Mouse (Mus musculus): ENCODE measurements around the gene Ino80b.

Ino80b gene

GRCm38 (mm10) chr6:83084477-83084876 is 40.8 kb downstream of the Ino80b start:
- no peak for ATAC-seq (ENCODE audit: low TSS enrichment)

DNA sequence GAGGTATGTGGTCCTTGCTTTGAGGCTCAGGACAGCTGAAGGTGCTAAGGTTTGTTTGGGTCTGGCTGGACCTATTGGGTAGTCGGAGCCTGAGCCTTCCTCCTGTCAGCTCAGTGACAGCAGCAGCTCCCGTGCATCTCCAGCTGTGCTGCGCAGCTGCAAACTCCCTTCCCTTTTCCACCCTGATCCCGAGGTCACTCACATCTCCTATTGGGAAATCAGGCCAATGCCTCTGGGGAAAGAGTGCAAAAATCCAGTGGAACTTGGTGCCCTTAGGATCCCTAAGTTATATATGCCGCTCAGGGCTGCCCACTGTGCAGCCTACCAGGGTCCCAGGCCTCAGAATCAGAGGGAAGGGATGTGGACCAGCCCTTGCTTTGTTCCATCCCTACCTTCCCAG is 41.7 kb downstream of the Ino80b start:
- no peak for ATAC-seq (ENCODE audit: low TSS enrichment)

GRCm38 (mm10) chr6:83080210-83080609 is 45.0 kb downstream of the Ino80b start:
- ATAC-seq (ENCODE audit: low TSS enrichment) = no peak

DNA sequence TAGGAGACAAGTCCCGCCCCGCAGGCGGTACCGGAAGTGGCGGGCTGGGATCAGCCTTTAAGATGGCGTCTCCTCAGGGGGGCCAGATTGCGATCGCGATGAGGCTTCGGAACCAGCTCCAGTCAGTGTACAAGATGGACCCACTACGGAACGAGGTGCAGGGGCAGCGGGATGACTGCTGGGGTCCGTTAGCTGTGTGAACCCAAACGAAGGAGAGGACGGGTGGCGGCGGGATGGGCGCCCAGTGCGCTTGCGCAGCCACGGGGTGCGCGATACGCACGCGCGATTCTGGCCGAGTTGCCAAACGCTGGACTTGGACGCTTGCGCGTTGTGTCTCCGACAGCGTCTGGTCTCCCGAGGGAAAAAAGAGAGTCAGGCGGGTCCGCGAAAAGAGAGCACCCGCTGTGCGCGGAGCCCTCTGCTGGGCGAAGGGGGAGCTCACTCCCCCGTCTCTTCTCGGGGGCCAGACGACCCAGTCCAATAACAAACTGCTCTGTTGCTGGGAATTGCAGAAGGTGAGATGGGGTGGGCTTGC is 46.8 kb downstream of the Ino80b start:
- ATAC-seq (ENCODE audit: low TSS enrichment) = peak; percentile 92

- peak; percentile 39; the same call in 1 of the 2 replicates for ATAC-seq (ENCODE audit: low TSS enrichment)
Measured at GRCm38 (mm10) chr6:83077630-83078323, 47.5 kb downstream of the Ino80b start, which contains the start of gene Pcgf1. Gene Pcgf1 (plus strand): TSS chr6:83077869.

DNA sequence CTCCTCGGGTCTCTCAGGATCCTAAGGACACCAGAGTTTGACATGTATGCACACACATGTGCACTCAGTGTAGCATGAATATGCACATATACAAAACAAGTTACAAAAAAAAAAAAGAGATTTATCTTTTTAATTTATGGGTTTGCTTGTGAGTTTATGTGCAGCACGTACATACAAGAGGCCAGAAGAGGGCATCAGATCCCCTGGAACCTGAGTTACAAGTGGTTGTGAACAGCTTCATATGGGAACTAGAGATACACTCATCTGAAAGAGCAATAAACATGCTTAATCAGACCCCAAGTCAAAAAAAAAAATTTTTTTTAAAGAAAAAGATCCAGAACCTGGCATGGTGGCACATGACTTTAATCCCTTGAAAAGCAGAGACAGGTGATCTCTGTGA is 50.3 kb downstream of the Ino80b start:
- ATAC-seq (ENCODE audit: low TSS enrichment) = no peak
